Comparison of ENCODE assay signal across 14 mouse cellular contexts in genomic region chr1:156620951-156621350, GRCm38 (mm10).
"Had no signal": no experiment of that assay in that cellular context is flagged by ENCODE, and none has a peak within 500 bp of the region (broad histone marks: within the 10 kb centered on the region; RNA-seq: fewer than 3 reads in every experiment).

No protein-coding gene starts in this region.

- H3K9me3 ChIP-seq: limb, embryonic 13.5 days; liver, embryonic 15.5 days; megakaryocyte, embryonic 14.5 days; midbrain, embryonic 15.5 days; neural tube, embryonic 12.5 days had no signal

- H3K27ac ChIP-seq: limb, embryonic 13.5 days; liver, embryonic 15.5 days; macrophage; midbrain, embryonic 15.5 days; neural tube, embryonic 12.5 days had no signal

- ATAC-seq: intestine, embryonic 16.5 days; midbrain, embryonic 15.5 days had no signal

- H3K9ac ChIP-seq: limb, embryonic 13.5 days; liver, embryonic 15.5 days; lung, embryonic 14.5 days; midbrain, embryonic 15.5 days; neural tube, embryonic 12.5 days had no signal

- H3K27me3 ChIP-seq: limb, embryonic 13.5 days; liver, embryonic 15.5 days; megakaryocyte, embryonic 14.5 days; midbrain, embryonic 15.5 days; neural tube, embryonic 12.5 days had no signal

- DNase-seq: kidney, adult 8-10 months; kidney, postnatal 36 days; left cerebral cortex, postnatal 4 days; right cerebral cortex, postnatal 25 days; thymus, postnatal 4 days had no signal

- H3K4me2 ChIP-seq: limb, embryonic 13.5 days; liver, embryonic 15.5 days; lung, embryonic 14.5 days; midbrain, embryonic 11.5 days; midbrain, embryonic 15.5 days; neural tube, embryonic 12.5 days had no signal

- H3K4me3 ChIP-seq: limb, embryonic 13.5 days; liver, embryonic 15.5 days; megakaryocyte, embryonic 14.5 days; midbrain, embryonic 15.5 days; neural tube, embryonic 12.5 days had no signal
